Mouse (Mus musculus): ENCODE measurements around the gene Birc6.

The Birc6 gene

GRCm38 (mm10) chr17:74527729-74528607 lies at the start of gene Birc6:
Gene Birc6, plus strand, starts transcription at chr17:74528295.
- peak; percentile 99 for DNase-seq (ENCODE audit: low spot score in 2 of 2)

- no peak for DNase-seq (ENCODE audit: low spot score in 2 of 2)
Measured at GRCm38 (mm10) chr17:74480361-74481069, 47.6 kb upstream of the Birc6 start.

- peak; percentile 92 to 95 for DNase-seq (ENCODE audit: low spot score in 2 of 2)
Measured at GRCm38 (mm10) chr17:74489024-74489900, 38.8 kb upstream of the Birc6 start, which contains the start of gene Yipf4. Gene Yipf4, plus strand, starts transcription at chr17:74489493.

- DNase-seq (ENCODE audit: low spot score in 2 of 2): no peak
Measured at GRCm38 (mm10) chr17:74489901-74490220, 38.2 kb upstream of the Birc6 start.

- DNase-seq (ENCODE audit: low spot score in 2 of 2): no peak
Measured at GRCm38 (mm10) chr17:74491565-74491964, 36.5 kb upstream of the Birc6 start.

- DNase-seq (ENCODE audit: low spot score in 2 of 2): no peak
Measured at GRCm38 (mm10) chr17:74500204-74500603, 27.9 kb upstream of the Birc6 start.

GRCm38 (mm10) chr17:74501085-74501484 lies 27.0 kb upstream of the Birc6 start:
- DNase-seq (ENCODE audit: low spot score in 2 of 2): no peak

GRCm38 (mm10) chr17:74507934-74508333 lies 20.2 kb upstream of the Birc6 start:
- DNase-seq (ENCODE audit: low spot score in 2 of 2): no peak

- DNase-seq (ENCODE audit: low spot score in 2 of 2): no peak
Measured at GRCm38 (mm10) chr17:74508600-74508999, 19.5 kb upstream of the Birc6 start.

- DNase-seq (ENCODE audit: low spot score in 2 of 2): no peak
Measured at GRCm38 (mm10) chr17:74512308-74512707, 15.8 kb upstream of the Birc6 start.

- DNase-seq (ENCODE audit: low spot score in 2 of 2): no peak
Measured at GRCm38 (mm10) chr17:74522797-74523723, 5.0 kb upstream of the Birc6 start.

- no peak for DNase-seq (ENCODE audit: low spot score in 2 of 2)
Measured at GRCm38 (mm10) chr17:74526117-74526516, 2.0 kb upstream of the Birc6 start.

- DNase-seq (ENCODE audit: low spot score in 2 of 2): no peak
Measured at GRCm38 (mm10) chr17:74526806-74527653, 1.1 kb upstream of the Birc6 start.

- peak in 1 of 2 experiments; percentile 26 for DNase-seq (ENCODE audit: low spot score in 2 of 2)
Measured at GRCm38 (mm10) chr17:74528648-74529532, 795 bp downstream of the Birc6 start.

GRCm38 (mm10) chr17:74529533-74529824 lies 1.4 kb downstream of the Birc6 start:
- DNase-seq (ENCODE audit: low spot score in 2 of 2): no peak

- no peak for DNase-seq (ENCODE audit: low spot score in 2 of 2)
Measured at GRCm38 (mm10) chr17:74534971-74535370, 6.9 kb downstream of the Birc6 start.

GRCm38 (mm10) chr17:74537526-74537925 lies 9.4 kb downstream of the Birc6 start:
- DNase-seq (ENCODE audit: low spot score in 2 of 2): no peak

- no peak for DNase-seq (ENCODE audit: low spot score in 2 of 2)
Measured at GRCm38 (mm10) chr17:74543615-74544014, 15.5 kb downstream of the Birc6 start.

GRCm38 (mm10) chr17:74554118-74554517 lies 26.0 kb downstream of the Birc6 start:
- no peak for DNase-seq (ENCODE audit: low spot score in 2 of 2)

Data from cerebellum, postnatal 4 days (tissue).